ENCODE assay signal across 8 mouse cellular contexts in the genomic region with DNA sequence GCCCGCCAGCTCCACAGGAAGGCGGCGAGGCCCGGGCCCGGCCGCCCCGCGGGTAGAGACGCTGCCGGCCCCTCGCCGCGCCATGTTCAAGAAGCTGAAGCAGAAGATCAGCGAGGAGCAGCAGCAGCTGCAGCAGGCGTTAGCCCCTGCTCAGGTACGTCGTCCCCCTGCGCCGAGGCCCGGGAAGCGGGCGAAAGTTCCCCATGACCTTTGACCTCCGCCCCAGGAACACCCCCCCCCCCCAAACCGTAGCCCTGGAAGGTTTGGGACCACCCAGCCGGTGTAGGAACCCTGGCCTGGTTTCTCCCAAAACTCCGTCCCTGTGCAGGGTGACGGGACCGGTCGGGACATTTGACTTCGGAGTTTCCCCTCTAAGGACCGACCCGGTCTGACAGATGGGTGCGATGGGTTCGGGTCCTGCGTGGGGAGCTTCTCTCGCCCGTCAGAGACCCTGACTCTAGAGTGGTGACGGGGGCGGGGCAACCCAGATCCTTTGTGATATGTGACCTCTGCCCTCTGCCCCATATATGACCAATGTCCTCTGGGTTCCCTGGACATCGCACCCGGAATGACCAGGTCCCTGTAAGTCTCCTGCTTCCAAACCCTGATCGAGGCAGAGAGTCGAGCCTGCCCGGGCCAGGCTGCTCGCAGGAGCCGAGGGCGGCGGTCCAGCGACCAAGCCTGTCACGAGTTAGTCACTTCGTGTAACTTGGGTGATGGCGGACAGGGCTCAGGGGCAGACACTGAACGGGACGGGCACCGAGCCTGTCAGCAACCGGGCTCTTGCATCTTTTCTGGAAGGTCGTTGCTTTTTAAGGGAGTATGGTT. TPM values are rescaled to one million over a fixed set of nuclear protein-coding genes. Genes with fewer than 3 reads are reported as not detected.
DNase-seq lines count a peak whose midpoint lies in the region; ATAC-seq lines count a peak whose summit lies in the region.

No protein-coding gene starts in this region.

- H3K4me3 ChIP-seq in brown adipose tissue, adult 24 weeks (ENCODE audit: insufficient read depth, low read depth, low read length): peak overlapping the region; percentile 99
- peak overlapping the region; percentile 97 for H3K4me3 ChIP-seq in forebrain, embryonic 10.5 days
- H3K4me3 ChIP-seq in hindbrain, embryonic 11.5 days (ENCODE audit: low read depth, low read length): peak overlapping the region; percentile 97
- peak overlapping the region; percentile 96 for H3K4me3 ChIP-seq in limb, embryonic 11.5 days (ENCODE audit: low read depth, low read length)
- H3K4me3 ChIP-seq in midbrain, embryonic 12.5 days: peak overlapping the region; percentile 96

- peak overlapping the region; percentile 85 for H3K4me2 ChIP-seq in hindbrain, embryonic 11.5 days (replicated peaks; ENCODE audit: low read depth, low read length)
- peak overlapping the region; percentile 98 for H3K4me2 ChIP-seq in limb, embryonic 11.5 days (ENCODE audit: low read depth, severe bottlenecking)
- peak overlapping the region; percentile 84 for H3K4me2 ChIP-seq in midbrain, embryonic 12.5 days (replicated peaks)

- peak; percentile 42 to 61 for DNase-seq in right cerebral cortex, postnatal 10 days (ENCODE audit: low spot score in 2 of 2)
- DNase-seq in right cerebral cortex, postnatal 36 days (ENCODE audit: low spot score in 2 of 2): no peak
- peak; percentile 38 for DNase-seq in forebrain, embryonic 10.5 days (ENCODE audit: extremely low spot score, low spot score)
- peak; percentile 57 for DNase-seq in hindbrain, embryonic 11.5 days (ENCODE audit: low spot score)
- DNase-seq in limb, embryonic 11.5 days (ENCODE audit: low spot score): peak; percentile 58
- DNase-seq in testis, postnatal 14 days (ENCODE audit: low spot score): peak; percentile 52

- H3K9me3 ChIP-seq in forebrain, embryonic 10.5 days: no peaks in the 10 kb centered on the region
- no peaks in the 10 kb centered on the region for H3K9me3 ChIP-seq in hindbrain, embryonic 11.5 days (ENCODE audit: control insufficient read depth, low read length)
- no peaks in the 10 kb centered on the region for H3K9me3 ChIP-seq in limb, embryonic 11.5 days (ENCODE audit: control insufficient read depth, low read length)
- no peaks in the 10 kb centered on the region for H3K9me3 ChIP-seq in midbrain, embryonic 12.5 days

- H3K27me3 ChIP-seq in forebrain, embryonic 10.5 days (ENCODE audit: poor library complexity, severe bottlenecking): no peaks in the 10 kb centered on the region
- H3K27me3 ChIP-seq in hindbrain, embryonic 11.5 days (ENCODE audit: control insufficient read depth, insufficient read depth, low read length): no peaks in the 10 kb centered on the region
- no peaks in the 10 kb centered on the region for H3K27me3 ChIP-seq in limb, embryonic 11.5 days (ENCODE audit: control insufficient read depth, insufficient read depth, low read length)
- H3K27me3 ChIP-seq in midbrain, embryonic 12.5 days: no peaks in the 10 kb centered on the region

- peaks cover 6% of the 10 kb centered on the region for H3K36me3 ChIP-seq in forebrain, embryonic 10.5 days (replicated peaks)
- H3K36me3 ChIP-seq in hindbrain, embryonic 11.5 days (ENCODE audit: control insufficient read depth, insufficient read depth, low read length): no peaks in the 10 kb centered on the region
- no peaks in the 10 kb centered on the region for H3K36me3 ChIP-seq in limb, embryonic 11.5 days (ENCODE audit: control insufficient read depth, insufficient read depth, low read length)
- H3K36me3 ChIP-seq in midbrain, embryonic 12.5 days: no peaks in the 10 kb centered on the region

- peak overlapping the region; percentile 89 for H3K27ac ChIP-seq in brown adipose tissue, adult 24 weeks (replicated peaks; ENCODE audit: low read depth, low read length)
- H3K27ac ChIP-seq in forebrain, embryonic 10.5 days: peak overlapping the region; percentile 95
- H3K27ac ChIP-seq in hindbrain, embryonic 11.5 days (ENCODE audit: low read depth, low read length): peak overlapping the region; percentile 54; the same call in 1 of the 2 replicates
- peak overlapping the region; percentile 68; the same call in 1 of the 2 replicates for H3K27ac ChIP-seq in limb, embryonic 11.5 days (replicated peaks; ENCODE audit: low read depth, low read length)
- H3K27ac ChIP-seq in midbrain, embryonic 12.5 days (replicated peaks): peak overlapping the region; percentile 73

- under 1% methylated on average over 57 of the region's 57 CpGs for WGBS in forebrain, embryonic 10.5 days
- under 1% methylated on average over 44 of the region's 57 CpGs for WGBS in hindbrain, embryonic 11.5 days
- WGBS in limb, embryonic 11.5 days: under 1% methylated on average over 56 of the region's 57 CpGs
- under 1% methylated on average over 57 of the region's 57 CpGs for WGBS in midbrain, embryonic 12.5 days

- peaks cover 17% of the 10 kb centered on the region for H3K4me1 ChIP-seq in brown adipose tissue, adult 24 weeks (ENCODE audit: control insufficient read depth, insufficient read depth, insufficient read length, low read length)
- peaks cover 31% of the 10 kb centered on the region for H3K4me1 ChIP-seq in forebrain, embryonic 10.5 days
- no peaks in the 10 kb centered on the region for H3K4me1 ChIP-seq in hindbrain, embryonic 11.5 days (replicated peaks; ENCODE audit: control insufficient read depth, insufficient read depth, low read length)
- H3K4me1 ChIP-seq in limb, embryonic 11.5 days (ENCODE audit: control insufficient read depth, insufficient read depth, low read length): peaks cover 7% of the 10 kb centered on the region; the same call in 1 of the 2 replicates
- peaks cover 23% of the 10 kb centered on the region for H3K4me1 ChIP-seq in midbrain, embryonic 12.5 days

- peak overlapping the region; percentile 94 for H3K9ac ChIP-seq in hindbrain, embryonic 11.5 days (ENCODE audit: low read depth, low read length)
- H3K9ac ChIP-seq in limb, embryonic 11.5 days (ENCODE audit: low read length): peak overlapping the region; percentile 93
- peak overlapping the region; percentile 94 for H3K9ac ChIP-seq in midbrain, embryonic 12.5 days (replicated peaks)

- peak; percentile 76 for ATAC-seq in hindbrain, embryonic 11.5 days (ENCODE audit: low FRiP score)
- peak; percentile 60 for ATAC-seq in limb, embryonic 11.5 days (ENCODE audit: insufficient number of reproducible peaks, low FRiP score, low TSS enrichment, low read depth)
- peak; percentile 67 for ATAC-seq in midbrain, embryonic 12.5 days (ENCODE audit: low FRiP score, low read depth)

RNA-seq across cellular contexts. Expression of a gene that starts 0.6 kb away (rescaled TPM):
- 43.9 and 49.9 TPM in 2 replicates for polyA plus RNA-seq in brown adipose tissue, adult 24 weeks (2012; ENCODE audit: insufficient read depth, insufficient read length, missing spikeins)
- polyA plus RNA-seq in forebrain, embryonic 10.5 days (2016; fragmentation: Nextera tagmentation; extraction: Ambion mirVana): 40.0 and 42.1 TPM in 2 replicates
- polyA plus RNA-seq in hindbrain, embryonic 11.5 days (2014; fragmentation: Nextera tagmentation; extraction: Ambion mirVana): 51.5 and 64.8 TPM in 2 replicates
- 49.5 and 60.1 TPM in 2 replicates for polyA plus RNA-seq in limb, embryonic 11.5 days (2014; fragmentation: Nextera tagmentation; extraction: Ambion mirVana)
- polyA plus RNA-seq in midbrain, embryonic 12.5 days (2016; fragmentation: Nextera tagmentation; extraction: Ambion mirVana): 69.3 and 70.9 TPM in 2 replicates

RNA-seq across cellular contexts. Expression of a gene that starts 28.6 kb away (rescaled TPM):
- not detected in 2 replicates for polyA plus RNA-seq in brown adipose tissue, adult 24 weeks (2012; ENCODE audit: insufficient read depth, insufficient read length, missing spikeins)
- 6.2 and 7.7 TPM in 2 replicates for polyA plus RNA-seq in forebrain, embryonic 10.5 days (2016; fragmentation: Nextera tagmentation; extraction: Ambion mirVana)
- polyA plus RNA-seq in hindbrain, embryonic 11.5 days (2014; fragmentation: Nextera tagmentation; extraction: Ambion mirVana): 0.11 TPM in 1 of 2 replicates, not detected in the other
- polyA plus RNA-seq in limb, embryonic 11.5 days (2014; fragmentation: Nextera tagmentation; extraction: Ambion mirVana): 0.67 and 1.1 TPM in 2 replicates
- 0.85 and 2.9 TPM in 2 replicates for polyA plus RNA-seq in midbrain, embryonic 12.5 days (2016; fragmentation: Nextera tagmentation; extraction: Ambion mirVana)

Comparison
In these comparisons a context has a peak if more than half of its experiments do, and no peak if none do; other contexts are left out.
1. DNase-seq: peak in right cerebral cortex, postnatal 10 days (2 of 2), forebrain, embryonic 10.5 days (single experiment), hindbrain, embryonic 11.5 days (single experiment), limb, embryonic 11.5 days (single experiment) and testis, postnatal 14 days (single experiment); none in right cerebral cortex, postnatal 36 days (0 of 2).
2. Peak in every context shown above with its lines, with median percentiles within 50 percentile points of each other: H3K27ac ChIP-seq, H3K4me3 ChIP-seq, ATAC-seq, H3K4me2 ChIP-seq and H3K9ac ChIP-seq.